Mouse (Mus musculus): ENCODE measurements around the gene Schip1.
"Not testable (repeated sequence)": the region's sequence is repeated elsewhere in the genome, so short reads cannot be mapped to it uniquely, and the experiment has no call there.

The Schip1 gene
- long read RNA-seq, experiment 1, partial matches to known transcripts = 2 of 4 reads
- long read RNA-seq, experiment 1, other reads (novel, unspliced or antisense) = 0 of 4 reads
- long read RNA-seq, experiment 2, transcript Schip1-206 (8 exons, 2,156 nt) = major isoform, 8 of 13 reads
- long read RNA-seq, experiment 2, partial matches to known transcripts = 0 of 13 reads
- long read RNA-seq, experiment 2, other reads (novel, unspliced or antisense) = 2 of 13 reads

- intact Hi-C loops (cut with DNase I) = no loop called here
Observed at GRCm38 (mm10) chr3:68064731-68065130, at the start of gene Schip1. Gene Schip1 (plus strand): TSS chr3:68064802.

GRCm38 (mm10) chr3:68015786-68016185 is 48.8 kb upstream of the Schip1 start:
- intact Hi-C loops (cut with DNase I) = no loop called here

- intact Hi-C loops (cut with DNase I) = no loop called here
Observed at GRCm38 (mm10) chr3:68019401-68019800, 45.2 kb upstream of the Schip1 start.

GRCm38 (mm10) chr3:68036097-68036496 is 28.5 kb upstream of the Schip1 start:
- intact Hi-C loops (cut with DNase I) = no loop called here

- intact Hi-C loops (cut with DNase I) = no loop called here
Observed at GRCm38 (mm10) chr3:68042951-68043350, 21.7 kb upstream of the Schip1 start.

GRCm38 (mm10) chr3:68045475-68046416 is 18.9 kb upstream of the Schip1 start:
- intact Hi-C loops (cut with DNase I) = loop anchor here (5.0 kb wide), 2 partner anchors 423 to 533 kb away; no protein-coding TSS in a partner anchor

- intact Hi-C loops (cut with DNase I) = loop anchor here (10.0 kb wide), 1 partner anchor 661 kb away; no protein-coding TSS in a partner anchor
Observed at GRCm38 (mm10) chr3:68053538-68053937, 11.1 kb upstream of the Schip1 start.

- intact Hi-C loops (cut with DNase I) = loop anchor here (10.0 kb wide), 1 partner anchor 660 kb away; no protein-coding TSS in a partner anchor
Observed at GRCm38 (mm10) chr3:68055071-68055470, 9.5 kb upstream of the Schip1 start.

GRCm38 (mm10) chr3:68056373-68057275 is 8.0 kb upstream of the Schip1 start:
- intact Hi-C loops (cut with DNase I) = loop anchor here (2.0 to 10.0 kb wide), 2 partner anchors 486 to 658 kb away; no protein-coding TSS in a partner anchor

GRCm38 (mm10) chr3:68059162-68059800 is 5.3 kb upstream of the Schip1 start:
- intact Hi-C loops (cut with DNase I) = loop anchor here (10.0 kb wide), 1 partner anchor 656 kb away; no protein-coding TSS in a partner anchor

- intact Hi-C loops (cut with DNase I) = no loop called here
Observed at GRCm38 (mm10) chr3:68071395-68072386, 7.1 kb downstream of the Schip1 start.

GRCm38 (mm10) chr3:68077406-68077805 is 12.8 kb downstream of the Schip1 start:
- intact Hi-C loops (cut with DNase I) = no loop called here

GRCm38 (mm10) chr3:68085024-68085423 is 20.4 kb downstream of the Schip1 start:
- intact Hi-C loops (cut with DNase I) = no loop called here

GRCm38 (mm10) chr3:68092108-68092507 is 27.5 kb downstream of the Schip1 start:
- intact Hi-C loops (cut with DNase I) = no loop called here

- intact Hi-C loops (cut with DNase I) = no loop called here
Observed at GRCm38 (mm10) chr3:68096724-68097431, 32.3 kb downstream of the Schip1 start.

- intact Hi-C loops (cut with DNase I) = not testable (repeated sequence)
Observed at GRCm38 (mm10) chr3:68099561-68099960, 35.0 kb downstream of the Schip1 start.

GRCm38 (mm10) chr3:68101343-68101742 is 36.7 kb downstream of the Schip1 start:
- intact Hi-C loops (cut with DNase I) = no loop called here

- intact Hi-C loops (cut with DNase I) = no loop called here
Observed at GRCm38 (mm10) chr3:68105081-68105685, 40.6 kb downstream of the Schip1 start.

All from adrenal gland (tissue).